27 mouse cellular contexts compared by ENCODE assay signal in genomic region chr14:115990764-115991163, GRCm38 (mm10).
"Had no signal": no experiment of that assay in that cellular context is flagged by ENCODE, and none has a peak within 500 bp of the region (broad histone marks: within the 10 kb centered on the region; RNA-seq: fewer than 3 reads in every experiment).

No protein-coding gene starts in this region.

- H3K4me2 ChIP-seq: embryonic facial prominence, embryonic 12.5 days; embryonic facial prominence, embryonic 13.5 days; embryonic facial prominence, embryonic 15.5 days; forebrain, embryonic 12.5 days; forebrain, embryonic 13.5 days; forebrain, embryonic 15.5 days had no signal

- ATAC-seq: forebrain, embryonic 13.5 days; forebrain, embryonic 14.5 days; forebrain, embryonic 15.5 days; forebrain, embryonic 16.5 days; forebrain, postnatal 0 days had no signal

- H3K9me3 ChIP-seq: embryonic facial prominence, embryonic 10.5 days; embryonic facial prominence, embryonic 12.5 days; embryonic facial prominence, embryonic 13.5 days; embryonic facial prominence, embryonic 15.5 days; forebrain, embryonic 10.5 days; forebrain, embryonic 12.5 days; forebrain, embryonic 13.5 days; forebrain, embryonic 15.5 days had no signal

- H3K9ac ChIP-seq: embryonic facial prominence, embryonic 12.5 days; embryonic facial prominence, embryonic 13.5 days; embryonic facial prominence, embryonic 15.5 days; forebrain, embryonic 12.5 days; forebrain, embryonic 13.5 days; forebrain, embryonic 15.5 days; forebrain, postnatal 0 days had no signal

- DNase-seq: cerebellum, adult 8-10 months; cerebellum, adult 9-10 months; cerebellum, adult 9-11 months; cerebellum, postnatal 14 days; cerebellum, postnatal 25 days; cerebellum, postnatal 36 days; embryo, embryonic 11 days; forebrain, postnatal 0 days; gastrocnemius, adult 2 months; gastrocnemius, postnatal 10 days; gastrocnemius, postnatal 14 days; gastrocnemius, postnatal 25 days; gastrocnemius, postnatal 36 days; heart, adult 11 months; heart, adult 18-20 months; heart, adult 2 months had no signal

- H3K4me3 ChIP-seq: embryonic facial prominence, embryonic 10.5 days; embryonic facial prominence, embryonic 12.5 days; embryonic facial prominence, embryonic 13.5 days; embryonic facial prominence, embryonic 15.5 days; erythroblast, embryonic 14.5 days; forebrain, embryonic 10.5 days; forebrain, embryonic 12.5 days; forebrain, embryonic 13.5 days; forebrain, embryonic 15.5 days; gastrocnemius, adult 2 months; heart, adult 2 months had no signal

- H3K4me1 ChIP-seq: embryonic facial prominence, embryonic 12.5 days; embryonic facial prominence, embryonic 13.5 days; embryonic facial prominence, embryonic 15.5 days; forebrain, embryonic 10.5 days; forebrain, embryonic 12.5 days; forebrain, embryonic 13.5 days; forebrain, embryonic 15.5 days had no signal

- H3K27ac ChIP-seq: embryonic facial prominence, embryonic 10.5 days; embryonic facial prominence, embryonic 12.5 days; embryonic facial prominence, embryonic 13.5 days; embryonic facial prominence, embryonic 15.5 days; forebrain, embryonic 10.5 days; forebrain, embryonic 12.5 days; forebrain, embryonic 13.5 days; forebrain, embryonic 15.5 days; gastrocnemius, adult 2 months; heart, adult 2 months had no signal

- H3K27me3 ChIP-seq: embryonic facial prominence, embryonic 12.5 days; embryonic facial prominence, embryonic 13.5 days; embryonic facial prominence, embryonic 15.5 days; forebrain, embryonic 12.5 days; forebrain, embryonic 13.5 days; forebrain, embryonic 15.5 days had no signal

- H3K36me3 ChIP-seq: embryonic facial prominence, embryonic 10.5 days; embryonic facial prominence, embryonic 12.5 days; embryonic facial prominence, embryonic 13.5 days; embryonic facial prominence, embryonic 15.5 days; forebrain, embryonic 10.5 days; forebrain, embryonic 12.5 days; forebrain, embryonic 15.5 days had no signal
